Mouse (Mus musculus): ENCODE measurements around the gene Cers6. TPM values are rescaled to one million over a fixed set of nuclear protein-coding genes. Genes with fewer than 3 reads are reported as not detected.

Gene Cers6
- total and polyA plus RNA-seq, 2 experiments: 3.9 to 16.0 TPM

- Histone ChIP-seq H3K79me2 (ENCODE audit: control insufficient read depth, insufficient read depth, low read length) (peaks cover 11% of the 10 kb centered on the region; the same call in 1 of the 2 replicates), H3K27ac (replicated peaks; ENCODE audit: insufficient read depth, low read depth, low read length) (no peak overlapping the region), H3K4me1 (ENCODE audit: control insufficient read depth, insufficient read depth, low read length) (peaks cover 20% of the 10 kb centered on the region), H3K4me3 (ENCODE audit: insufficient read depth, low read depth, low read length) (no peak overlapping the region), H3K27me3 (ENCODE audit: control insufficient read depth, insufficient read depth, low read length) (no peaks in the 10 kb centered on the region), H3K9ac (ENCODE audit: low read depth, low read length) (no peak overlapping the region), H3K36me3 (ENCODE audit: control insufficient read depth, insufficient read depth, low read length) (no peaks in the 10 kb centered on the region)
- peak; percentile 37 for DNase-seq (ENCODE audit: extremely low read depth, low read depth, low spot score)
- 81% methylated on average over 6 of the region's 6 CpGs for WGBS
- TF ChIP-seq CTCF (IDR thresholded peaks at IDR 0.05; ENCODE audit: low read depth, low read length) (no peak), POLR2A (IDR thresholded peaks at IDR 0.05; ENCODE audit: extremely low read depth, insufficient read depth, low read length) (no peak)
Observed at GRCm38 (mm10) chr2:68873086-68873485, 11.8 kb downstream of the Cers6 start.

GRCm38 (mm10) chr2:68873653-68874441 lies 12.6 kb downstream of the Cers6 start:
- Histone ChIP-seq H3K79me2 (ENCODE audit: control insufficient read depth, insufficient read depth, low read length) (peaks cover 11% of the 10 kb centered on the region; the same call in 1 of the 2 replicates), H3K9ac (ENCODE audit: low read depth, low read length) (no peak overlapping the region), H3K4me1 (ENCODE audit: control insufficient read depth, insufficient read depth, low read length) (peaks cover 20% of the 10 kb centered on the region), H3K27ac (replicated peaks; ENCODE audit: insufficient read depth, low read depth, low read length) (no peak overlapping the region; the same call in 1 of the 2 replicates), H3K36me3 (ENCODE audit: control insufficient read depth, insufficient read depth, low read length) (no peaks in the 10 kb centered on the region), H3K27me3 (ENCODE audit: control insufficient read depth, insufficient read depth, low read length) (no peaks in the 10 kb centered on the region), H3K4me3 (ENCODE audit: insufficient read depth, low read depth, low read length) (no peak overlapping the region)
- WGBS: 28% methylated on average over 15 of the region's 15 CpGs
- DNase-seq (ENCODE audit: extremely low read depth, low read depth, low spot score): peak; percentile 56
- no peak for TF ChIP-seq POLR2A (IDR thresholded peaks at IDR 0.05; ENCODE audit: extremely low read depth, insufficient read depth, low read length)
- no peak for TF ChIP-seq CTCF (IDR thresholded peaks at IDR 0.05; ENCODE audit: low read depth, low read length)

GRCm38 (mm10) chr2:68874575-68874974 lies 13.3 kb downstream of the Cers6 start:
- 55% methylated on average over 6 of the region's 6 CpGs for WGBS
- Histone ChIP-seq H3K79me2 (ENCODE audit: control insufficient read depth, insufficient read depth, low read length) (peaks cover 13% of the 10 kb centered on the region; the same call in 1 of the 2 replicates), H3K4me1 (ENCODE audit: control insufficient read depth, insufficient read depth, low read length) (peaks cover 20% of the 10 kb centered on the region), H3K27ac (replicated peaks; ENCODE audit: insufficient read depth, low read depth, low read length) (no peak overlapping the region), H3K27me3 (ENCODE audit: control insufficient read depth, insufficient read depth, low read length) (no peaks in the 10 kb centered on the region), H3K4me3 (ENCODE audit: insufficient read depth, low read depth, low read length) (no peak overlapping the region), H3K9ac (ENCODE audit: low read depth, low read length) (no peak overlapping the region), H3K36me3 (ENCODE audit: control insufficient read depth, insufficient read depth, low read length) (no peaks in the 10 kb centered on the region)
- no peak for DNase-seq (ENCODE audit: extremely low read depth, low read depth, low spot score)
- no peak for TF ChIP-seq CTCF (IDR thresholded peaks at IDR 0.05; ENCODE audit: low read depth, low read length)
- TF ChIP-seq POLR2A (IDR thresholded peaks at IDR 0.05; ENCODE audit: extremely low read depth, insufficient read depth, low read length): no peak

DNA sequence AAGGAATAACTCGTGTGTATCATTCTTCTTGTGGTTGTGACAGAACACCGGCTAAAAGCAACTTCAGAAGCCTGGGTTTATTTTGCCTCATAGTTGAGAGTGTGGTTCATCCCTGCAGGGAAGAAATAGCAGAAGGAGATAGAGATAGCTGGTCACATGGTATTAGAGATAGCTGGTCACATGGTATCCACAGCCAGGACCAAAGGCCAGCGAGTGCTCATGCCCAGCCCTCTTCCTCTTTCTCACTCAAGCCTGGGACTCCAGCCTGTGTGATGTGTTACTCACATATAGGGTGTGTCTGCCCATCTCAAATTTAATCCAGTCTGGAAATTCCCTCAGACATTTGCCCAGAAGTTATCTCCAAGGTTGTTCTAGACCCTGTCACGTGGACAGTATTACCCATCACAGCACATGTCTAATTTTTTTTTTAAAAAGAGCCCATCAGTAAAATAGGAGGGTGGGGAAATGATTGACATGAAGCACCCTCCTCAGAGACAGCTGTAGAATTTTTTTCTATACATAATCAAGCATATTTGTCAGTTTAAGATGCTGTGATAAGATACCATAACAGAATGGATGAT lies 17.9 kb downstream of the Cers6 start:
- Histone ChIP-seq H3K4me1 (ENCODE audit: control insufficient read depth, insufficient read depth, low read length) (peaks cover 8% of the 10 kb centered on the region), H3K27ac (replicated peaks; ENCODE audit: insufficient read depth, low read depth, low read length) (no peak overlapping the region), H3K36me3 (ENCODE audit: control insufficient read depth, insufficient read depth, low read length) (no peaks in the 10 kb centered on the region), H3K27me3 (ENCODE audit: control insufficient read depth, insufficient read depth, low read length) (no peaks in the 10 kb centered on the region), H3K9ac (ENCODE audit: low read depth, low read length) (no peak overlapping the region), H3K4me3 (ENCODE audit: insufficient read depth, low read depth, low read length) (no peak overlapping the region), H3K79me2 (ENCODE audit: control insufficient read depth, insufficient read depth, low read length) (peaks cover 17% of the 10 kb centered on the region; the same call in 1 of the 2 replicates)
- 85% methylated on average over 4 of the region's 4 CpGs for WGBS
- DNase-seq (ENCODE audit: extremely low read depth, low read depth, low spot score): peak; percentile 38
- TF ChIP-seq POLR2A (IDR thresholded peaks at IDR 0.05; ENCODE audit: extremely low read depth, insufficient read depth, low read length) (no peak), CTCF (IDR thresholded peaks at IDR 0.05; ENCODE audit: low read depth, low read length) (no peak)

- Histone ChIP-seq H3K27ac (replicated peaks; ENCODE audit: insufficient read depth, low read depth, low read length) (no peak overlapping the region), H3K4me3 (ENCODE audit: insufficient read depth, low read depth, low read length) (no peak overlapping the region), H3K36me3 (ENCODE audit: control insufficient read depth, insufficient read depth, low read length) (no peaks in the 10 kb centered on the region), H3K79me2 (ENCODE audit: control insufficient read depth, insufficient read depth, low read length) (peaks cover 26% of the 10 kb centered on the region; the same call in 1 of the 2 replicates), H3K27me3 (ENCODE audit: control insufficient read depth, insufficient read depth, low read length) (no peaks in the 10 kb centered on the region), H3K4me1 (ENCODE audit: control insufficient read depth, insufficient read depth, low read length) (peaks cover 3% of the 10 kb centered on the region; the same call in 1 of the 2 replicates), H3K9ac (ENCODE audit: low read depth, low read length) (no peak overlapping the region)
- WGBS: 92% methylated on average over 7 of the region's 7 CpGs
- no peak for TF ChIP-seq CTCF (IDR thresholded peaks at IDR 0.05; ENCODE audit: low read depth, low read length)
- TF ChIP-seq POLR2A (IDR thresholded peaks at IDR 0.05; ENCODE audit: extremely low read depth, insufficient read depth, low read length): no peak
- no peak for DNase-seq (ENCODE audit: extremely low read depth, low read depth, low spot score)
Observed at GRCm38 (mm10) chr2:68884573-68884972, 23.3 kb downstream of the Cers6 start.

Measured in liver, adult 2 months (tissue).